Comparison of ENCODE assay signal across 9 mouse cellular contexts in the genomic region with DNA sequence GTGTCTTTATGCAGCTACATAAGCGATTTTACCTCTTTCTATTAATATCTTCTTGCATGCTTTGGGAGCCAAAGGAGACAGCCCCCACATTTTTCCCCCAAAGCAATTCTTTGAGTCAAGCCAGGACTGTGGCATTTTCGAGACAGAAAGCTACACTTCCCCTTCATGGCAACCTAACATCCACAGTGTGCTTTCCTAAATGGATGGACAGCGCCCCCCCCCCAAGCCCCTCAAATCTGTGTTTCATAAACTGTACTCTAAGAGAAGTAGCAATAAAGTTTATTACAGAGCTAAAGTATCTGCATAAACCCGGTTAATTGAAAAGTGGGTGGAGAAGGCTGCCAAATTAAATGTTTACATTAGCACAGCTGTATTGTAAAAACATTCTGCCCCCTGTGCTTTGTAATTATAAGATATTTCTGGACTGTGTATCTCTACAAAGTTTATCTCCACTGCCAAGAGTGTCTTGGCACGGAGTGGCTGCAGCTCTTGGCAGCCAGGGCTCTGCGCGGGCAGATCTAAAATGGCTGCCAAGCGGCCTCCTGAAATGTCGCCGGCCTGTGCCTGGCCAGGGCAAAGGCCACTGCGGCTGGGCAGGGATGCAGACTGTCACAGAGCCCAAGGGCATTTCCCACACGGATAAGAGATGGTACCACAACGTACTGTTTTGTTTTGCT.
DNase-seq lines count a peak whose midpoint lies in the region; ATAC-seq and TF ChIP-seq lines count a peak whose summit lies in the region.
"Had no signal": no experiment of that assay in that cellular context is flagged by ENCODE, and none has a peak within 500 bp of the region (broad histone marks: within the 10 kb centered on the region; RNA-seq: fewer than 3 reads in every experiment).

No protein-coding gene starts in this region.

- TF ChIP-seq POLR2A in brain, embryonic 14.5 days (IDR thresholded peaks at IDR 0.05; ENCODE audit: borderline replicate concordance, extremely low read depth, insufficient read depth, insufficient read length, poor library complexity, severe bottlenecking), result no peak

- peaks cover 73% of the 10 kb centered on the region for H3K4me1 ChIP-seq in forebrain, embryonic 10.5 days
- peaks cover 24% of the 10 kb centered on the region for H3K4me1 ChIP-seq in forebrain, embryonic 11.5 days (replicated peaks; ENCODE audit: control insufficient read depth, insufficient read depth, low read length)
- peaks cover 54% of the 10 kb centered on the region for H3K4me1 ChIP-seq in hindbrain, postnatal 0 days (ENCODE audit: insufficient read depth, low read length)

- H3K4me3 ChIP-seq in forebrain, embryonic 10.5 days, result no peak overlapping the region
- H3K4me3 ChIP-seq in forebrain, embryonic 11.5 days (ENCODE audit: low read depth, low read length), result no peak overlapping the region
- H3K4me3 ChIP-seq in hindbrain, postnatal 0 days (ENCODE audit: low read length), result no peak overlapping the region
- H3K4me3 ChIP-seq: liver, embryonic 15.5 days had no signal

- H3K9me3 ChIP-seq in forebrain, embryonic 10.5 days, result no peaks in the 10 kb centered on the region
- H3K9me3 ChIP-seq in forebrain, embryonic 11.5 days (ENCODE audit: control insufficient read depth, low read length), result no peaks in the 10 kb centered on the region
- H3K9me3 ChIP-seq in hindbrain, postnatal 0 days (ENCODE audit: low read length), result no peaks in the 10 kb centered on the region
- H3K9me3 ChIP-seq: liver, embryonic 15.5 days had no signal

- intact Hi-C loops in left cerebral cortex, postnatal 25 days (cut with DNase I), result no loop called here

- no peak for DNase-seq in forebrain, embryonic 10.5 days (ENCODE audit: extremely low spot score, low spot score)
- DNase-seq in forebrain, embryonic 11.5 days (ENCODE audit: low spot score), result no peak
- peak; percentile 83 for DNase-seq in brain, embryonic 14.5 days (ENCODE audit: low read depth)
- peak; percentile 83 for DNase-seq in gastrocnemius, adult 18-20 months (ENCODE audit: low spot score)
- peak; percentile 86 for DNase-seq in hindbrain, postnatal 0 days (ENCODE audit: low spot score)
- DNase-seq in left cerebral cortex, postnatal 25 days (ENCODE audit: low spot score in 2 of 2), result peak; percentile 49 to 63
- peak; percentile 60 for DNase-seq in right cerebral cortex, adult 18-20 months

- no peak for TF ChIP-seq CTCF in brain, embryonic 14.5 days (IDR thresholded peaks at IDR 0.05; ENCODE audit: borderline replicate concordance, extremely low read depth, insufficient read depth, insufficient read length)
- TF ChIP-seq CTCF in hindbrain, postnatal 0 days (IDR thresholded peaks at IDR 0.05; ENCODE audit: low read depth), result no peak

- peaks cover 27% of the 10 kb centered on the region for H3K27me3 ChIP-seq in forebrain, embryonic 10.5 days (ENCODE audit: poor library complexity, severe bottlenecking)
- no peaks in the 10 kb centered on the region for H3K27me3 ChIP-seq in forebrain, embryonic 11.5 days (ENCODE audit: control insufficient read depth, insufficient read depth, low read length)
- H3K27me3 ChIP-seq in hindbrain, postnatal 0 days (ENCODE audit: insufficient read depth, low read length), result no peaks in the 10 kb centered on the region
- H3K27me3 ChIP-seq: liver, embryonic 15.5 days had no signal

- ATAC-seq in forebrain, embryonic 11.5 days (replicated peaks; ENCODE audit: low FRiP score), result no peak
- ATAC-seq in hindbrain, postnatal 0 days, result peak; percentile 71
- no peak for ATAC-seq in megakaryocyte progenitor cell, adult 5-6 weeks (replicated peaks; ENCODE audit: poor library complexity)

- H3K4me2 ChIP-seq in forebrain, embryonic 11.5 days (ENCODE audit: low read depth, low read length, severe bottlenecking), result no peak overlapping the region
- peak overlapping the region; percentile 37 for H3K4me2 ChIP-seq in hindbrain, postnatal 0 days (ENCODE audit: low read depth, low read length)
- H3K4me2 ChIP-seq: liver, embryonic 15.5 days had no signal

- 83% methylated on average over 13 of the region's 13 CpGs for WGBS in forebrain, embryonic 10.5 days
- 75% methylated on average over 13 of the region's 13 CpGs for WGBS in forebrain, embryonic 11.5 days
- WGBS in hindbrain, postnatal 0 days, result 44% methylated on average over 13 of the region's 13 CpGs

- H3K27ac ChIP-seq in forebrain, embryonic 10.5 days, result peak overlapping the region; percentile 49; the same call in 1 of the 2 replicates
- H3K27ac ChIP-seq in forebrain, embryonic 11.5 days (ENCODE audit: low read depth, low read length), result no peak overlapping the region
- peak overlapping the region; percentile 64; the same call in 1 of the 2 replicates for H3K27ac ChIP-seq in hindbrain, postnatal 0 days
- H3K27ac ChIP-seq: liver, embryonic 15.5 days had no signal

- no peak overlapping the region for H3K9ac ChIP-seq in forebrain, embryonic 11.5 days (ENCODE audit: low read length)
- H3K9ac ChIP-seq in hindbrain, postnatal 0 days (replicated peaks; ENCODE audit: low read length), result no peak overlapping the region
- H3K9ac ChIP-seq: liver, embryonic 15.5 days had no signal

- H3K36me3 ChIP-seq in forebrain, embryonic 10.5 days (replicated peaks), result no peaks in the 10 kb centered on the region
- H3K36me3 ChIP-seq in forebrain, embryonic 11.5 days (ENCODE audit: control insufficient read depth, insufficient read depth, low read length), result no peaks in the 10 kb centered on the region
- no peaks in the 10 kb centered on the region for H3K36me3 ChIP-seq in hindbrain, postnatal 0 days (ENCODE audit: insufficient read depth, low read length)
- H3K36me3 ChIP-seq: liver, embryonic 15.5 days had no signal

Comparison
In these comparisons a context has a peak if more than half of its experiments do, and no peak if none do; other contexts are left out.
1. DNase-seq: peak in brain, embryonic 14.5 days (single experiment), gastrocnemius, adult 18-20 months (single experiment), hindbrain, postnatal 0 days (single experiment), left cerebral cortex, postnatal 25 days (2 of 2) and right cerebral cortex, adult 18-20 months (single experiment); none in forebrain, embryonic 10.5 days (single experiment) and forebrain, embryonic 11.5 days (single experiment).